Mouse (Mus musculus): ENCODE results near the gene Lrmda.

The Lrmda gene

DNA sequence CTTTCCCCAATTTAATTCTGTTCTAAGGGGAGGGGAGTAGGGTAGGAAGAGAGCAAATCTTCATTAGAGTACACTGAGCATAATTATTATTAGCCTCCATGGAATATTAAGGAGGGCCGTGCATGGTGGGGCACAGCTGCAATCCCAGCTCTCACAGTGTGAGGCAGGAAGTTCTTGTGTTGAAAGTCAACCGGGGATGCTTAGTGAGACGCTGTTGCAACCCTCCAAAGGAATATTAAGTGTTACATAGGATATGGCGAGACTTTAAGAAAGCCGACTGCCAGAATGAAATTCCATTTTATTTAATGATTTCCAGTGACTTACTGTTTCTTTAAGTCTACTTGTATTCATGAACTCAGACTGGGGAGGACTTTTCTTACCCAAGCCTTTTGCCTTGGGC is 23.9 kb downstream of the Lrmda start:
- no peak for DNase-seq (ENCODE audit: low spot score in 2 of 2)

DNA sequence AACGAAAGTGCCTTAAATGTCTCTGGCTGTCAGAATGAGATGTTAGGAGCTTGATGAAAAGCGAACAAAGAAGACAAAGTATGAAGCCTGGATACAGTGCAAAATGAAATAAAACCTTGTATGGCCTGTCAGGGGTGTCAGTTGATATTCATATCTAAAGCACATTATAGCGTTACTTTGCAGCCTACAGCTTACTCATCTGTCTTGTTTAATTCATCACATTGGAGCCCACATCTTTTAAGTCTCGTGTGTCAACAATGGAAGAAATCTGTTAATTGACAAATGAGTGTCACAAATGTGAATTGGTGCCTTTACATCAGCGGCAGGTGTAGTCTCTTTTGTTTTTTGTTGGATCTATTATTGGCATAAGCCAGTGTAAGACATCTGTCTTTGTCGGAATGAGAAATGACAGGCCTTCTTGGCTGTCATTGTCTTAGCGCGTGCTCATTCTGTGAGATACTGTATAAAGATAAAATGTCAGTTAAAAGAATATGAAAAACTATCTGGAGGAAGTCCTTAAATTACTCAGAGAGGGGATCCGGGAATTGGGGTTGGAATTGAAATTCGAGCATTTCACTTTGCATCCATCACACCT is 26.8 kb downstream of the Lrmda start:
- no peak for DNase-seq (ENCODE audit: low spot score in 2 of 2)

- DNase-seq (ENCODE audit: low spot score in 2 of 2), result no peak
Observed at GRCm38 (mm10) chr14:22048068-22048899, 28.8 kb downstream of the Lrmda start.

- no peak for DNase-seq (ENCODE audit: low spot score in 2 of 2)
Observed at GRCm38 (mm10) chr14:22048900-22049199, 29.3 kb downstream of the Lrmda start.

DNA sequence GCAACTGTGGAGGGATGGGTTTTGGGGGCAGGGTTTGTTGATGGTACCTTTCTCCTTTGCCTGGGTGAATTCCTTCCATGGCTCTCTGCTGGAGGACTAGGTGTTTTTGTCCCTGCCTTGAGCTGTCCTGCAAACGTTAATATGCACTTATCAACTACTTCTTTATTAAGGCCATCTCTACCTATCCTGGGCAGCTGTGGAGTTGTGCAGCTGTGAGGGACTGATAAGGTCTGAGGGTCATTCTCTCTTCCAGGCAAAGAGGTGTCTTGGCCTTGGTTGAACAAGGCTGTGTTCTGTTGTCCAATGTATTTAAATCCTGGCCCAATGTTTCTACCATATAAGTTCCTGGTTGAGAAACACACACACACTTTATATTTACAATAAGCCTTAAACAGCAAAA is 29.8 kb downstream of the Lrmda start:
- DNase-seq (ENCODE audit: low spot score in 2 of 2), result no peak

- no peak for DNase-seq (ENCODE audit: low spot score in 2 of 2)
Observed at GRCm38 (mm10) chr14:22051941-22052664, 32.6 kb downstream of the Lrmda start.

GRCm38 (mm10) chr14:22055630-22056029 is 36.1 kb downstream of the Lrmda start:
- DNase-seq (ENCODE audit: low spot score in 2 of 2), result no peak

DNA sequence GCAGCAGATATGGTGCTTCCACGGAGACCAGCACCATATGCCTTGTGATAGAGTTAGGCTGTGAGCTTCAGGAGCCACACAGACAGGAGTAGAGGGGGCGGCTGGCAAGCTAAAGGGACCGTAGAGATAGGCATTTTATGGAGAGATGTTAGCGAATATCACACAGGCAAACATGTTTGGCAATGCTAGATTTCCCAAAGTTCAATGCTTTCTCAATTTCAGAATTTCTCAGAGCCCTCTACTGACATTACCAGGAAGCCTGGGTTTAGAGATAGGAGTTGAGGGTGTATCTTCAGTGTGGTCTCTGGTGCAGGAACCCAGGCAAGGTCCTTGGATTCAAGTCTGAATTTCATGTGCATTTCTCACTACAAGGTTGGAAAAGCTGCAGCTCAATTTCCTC is 36.7 kb downstream of the Lrmda start:
- DNase-seq (ENCODE audit: low spot score in 2 of 2), result no peak

DNA sequence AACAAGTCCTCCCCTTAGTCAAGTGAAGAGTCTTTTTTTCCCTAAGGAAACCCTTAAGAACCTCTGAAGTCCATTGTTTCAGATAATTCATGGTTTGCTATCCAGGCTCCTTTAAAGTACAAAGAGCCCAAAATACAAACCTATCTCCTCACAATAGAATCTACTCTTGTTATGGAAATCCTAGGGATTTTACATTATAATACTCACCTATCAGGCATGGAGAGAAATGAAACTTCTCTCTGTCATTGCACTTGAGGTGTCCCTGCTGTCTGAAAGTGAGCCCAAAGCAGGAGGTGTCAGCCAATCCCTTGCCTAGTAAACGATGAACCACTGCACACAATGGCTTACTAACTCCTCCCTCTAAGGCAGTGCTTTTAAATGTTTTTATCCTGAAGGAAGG is 39.2 kb downstream of the Lrmda start:
- no peak for DNase-seq (ENCODE audit: low spot score in 2 of 2)

GRCm38 (mm10) chr14:22059348-22059861 is 39.9 kb downstream of the Lrmda start:
- DNase-seq (ENCODE audit: low spot score in 2 of 2), result no peak

DNA sequence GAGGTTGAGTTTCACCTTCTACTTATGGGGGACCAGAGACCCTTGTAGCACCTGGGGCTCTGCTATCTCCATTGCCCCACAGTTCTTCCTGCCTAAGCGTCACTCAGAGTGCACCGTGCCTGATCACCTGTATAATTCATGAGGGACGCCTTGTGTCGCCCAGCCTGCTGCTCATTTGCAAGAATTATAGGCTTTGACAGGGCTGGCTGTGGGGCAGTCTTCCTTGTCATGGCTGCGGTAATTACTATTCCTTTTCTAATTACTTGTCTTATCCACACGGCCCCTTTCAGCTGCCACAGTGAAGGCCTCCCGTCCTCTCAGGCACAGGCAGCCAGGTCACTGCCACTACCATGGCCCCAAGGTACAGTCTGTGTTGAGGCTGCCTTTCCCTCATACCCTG is 41.3 kb downstream of the Lrmda start:
- DNase-seq (ENCODE audit: low spot score in 2 of 2), result no peak

DNA sequence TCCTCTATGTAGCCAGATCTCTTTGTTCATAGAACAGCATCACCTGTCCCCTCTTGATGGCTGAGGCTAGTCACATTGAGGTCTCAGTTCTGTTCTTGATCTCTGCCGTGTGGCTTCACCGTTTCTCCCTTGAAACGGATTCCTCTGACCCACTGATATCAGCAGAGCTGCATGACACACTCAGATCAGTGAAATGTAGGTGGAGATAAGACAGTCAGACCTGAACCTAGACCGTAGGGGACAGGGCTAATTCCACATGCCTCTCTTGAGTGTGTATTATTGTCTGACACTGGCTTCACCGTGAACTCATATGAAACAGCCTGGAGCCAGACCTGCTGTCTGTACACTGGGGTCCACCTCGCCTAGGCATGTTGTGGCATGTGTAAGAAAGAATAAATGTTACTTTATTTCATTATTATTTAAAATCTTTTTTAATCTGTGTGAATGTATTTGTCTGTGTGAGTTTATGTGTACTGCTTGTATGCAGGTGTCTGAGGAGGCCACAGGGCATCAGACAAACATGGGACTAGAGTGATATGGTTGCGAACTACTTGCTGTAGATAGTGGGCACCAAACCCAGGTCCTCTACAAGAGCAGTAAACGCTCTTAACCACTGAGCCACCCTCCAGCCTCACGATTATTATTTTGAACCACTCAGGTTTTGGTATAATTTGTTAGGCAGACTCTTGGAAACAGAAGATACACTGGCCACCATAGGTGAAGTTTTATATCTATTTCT is 42.8 kb downstream of the Lrmda start:
- DNase-seq (ENCODE audit: low spot score in 2 of 2), result no peak

- DNase-seq (ENCODE audit: low spot score in 2 of 2), result no peak
Observed at GRCm38 (mm10) chr14:22069169-22069568, 49.7 kb downstream of the Lrmda start.

GRCm38 (mm10) chr14:22073385-22073784 is 53.9 kb downstream of the Lrmda start:
- no peak for DNase-seq (ENCODE audit: low spot score in 2 of 2)

DNA sequence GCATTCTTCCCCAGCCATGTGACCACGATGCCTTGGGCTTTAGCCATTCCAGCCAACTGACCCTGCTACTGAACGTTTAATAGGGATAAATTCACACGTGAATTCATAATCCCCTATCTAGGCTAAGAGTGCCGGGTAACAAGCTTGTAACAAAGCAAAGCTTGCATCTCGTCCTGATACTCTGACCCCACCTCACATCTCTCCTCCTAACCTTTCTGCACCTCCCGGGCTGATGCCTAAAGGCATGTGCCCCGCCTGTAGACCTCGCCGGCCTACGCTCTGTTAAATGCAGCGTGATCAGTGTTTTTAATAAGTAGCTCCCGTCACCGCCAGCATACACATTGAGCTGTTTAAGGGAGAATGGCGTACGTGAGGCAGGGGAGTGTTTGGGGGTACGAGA is 54.7 kb downstream of the Lrmda start:
- no peak for DNase-seq (ENCODE audit: low spot score in 2 of 2)

DNA sequence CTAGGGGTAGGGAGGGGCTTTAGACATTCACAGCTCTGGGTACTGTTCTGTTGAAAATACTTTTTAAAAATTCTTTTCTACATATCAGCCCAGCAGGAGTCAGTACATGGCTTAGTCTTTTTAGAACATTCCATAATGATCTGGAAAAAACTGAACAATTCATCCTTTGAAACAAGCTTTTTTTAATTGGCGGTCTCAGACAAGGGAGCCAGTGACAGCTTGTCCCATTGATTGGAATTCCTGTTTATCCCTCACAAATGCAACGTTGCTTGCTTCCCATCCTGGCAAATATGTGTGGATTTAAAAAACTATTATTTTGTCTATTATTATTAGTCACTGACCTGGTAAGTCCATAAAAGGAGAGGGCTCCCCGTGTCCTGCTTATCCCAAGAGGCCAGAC is 64.4 kb downstream of the Lrmda start:
- DNase-seq (ENCODE audit: low spot score in 2 of 2), result no peak

DNA sequence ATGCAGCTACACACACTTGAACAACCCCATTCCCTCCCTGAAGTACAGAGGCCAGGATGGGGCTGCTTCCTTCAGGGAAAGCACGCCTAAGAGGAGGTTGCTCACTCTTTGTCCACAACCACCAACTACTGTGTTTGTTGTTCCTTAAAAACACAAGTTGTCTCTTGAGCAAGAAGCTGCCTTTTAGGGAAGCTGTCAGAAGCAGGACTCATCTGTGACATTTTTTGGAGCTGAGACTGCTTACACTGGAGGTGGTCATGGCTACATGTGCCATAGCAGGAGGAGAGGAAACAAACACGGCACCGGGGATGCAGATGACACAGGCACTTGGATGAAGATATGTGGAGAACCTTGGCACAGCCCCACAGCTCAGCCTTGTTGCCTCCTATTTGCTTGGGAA is 65.9 kb downstream of the Lrmda start:
- DNase-seq (ENCODE audit: low spot score in 2 of 2), result no peak

- no peak for DNase-seq (ENCODE audit: low spot score in 2 of 2)
Observed at GRCm38 (mm10) chr14:22088604-22089003, 69.1 kb downstream of the Lrmda start.

DNA sequence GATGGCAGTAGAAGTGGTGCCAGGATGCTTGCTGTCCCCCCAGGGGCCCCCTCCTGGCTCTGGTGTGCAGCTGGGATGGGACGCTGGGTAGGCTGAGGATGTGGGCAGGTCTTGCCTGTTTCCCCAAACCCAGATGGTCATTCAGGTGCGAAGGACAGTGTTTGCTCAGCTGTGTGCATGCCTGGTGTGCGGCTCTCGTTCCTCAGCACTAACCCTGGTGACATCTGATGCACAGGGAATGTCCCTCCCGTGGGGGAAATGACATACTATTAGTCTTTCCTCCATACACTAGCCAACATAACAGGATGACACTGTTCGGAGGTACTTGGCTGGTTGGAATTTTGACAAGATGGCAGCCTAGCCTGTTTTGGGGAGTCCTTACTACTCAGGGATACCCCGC is 69.8 kb downstream of the Lrmda start:
- DNase-seq (ENCODE audit: low spot score in 2 of 2), result no peak

GRCm38 (mm10) chr14:22089866-22090470 is 70.5 kb downstream of the Lrmda start:
- DNase-seq (ENCODE audit: low spot score in 2 of 2), result no peak

- no peak for DNase-seq (ENCODE audit: low spot score in 2 of 2)
Observed at GRCm38 (mm10) chr14:22090778-22091211, 71.3 kb downstream of the Lrmda start.

DNA sequence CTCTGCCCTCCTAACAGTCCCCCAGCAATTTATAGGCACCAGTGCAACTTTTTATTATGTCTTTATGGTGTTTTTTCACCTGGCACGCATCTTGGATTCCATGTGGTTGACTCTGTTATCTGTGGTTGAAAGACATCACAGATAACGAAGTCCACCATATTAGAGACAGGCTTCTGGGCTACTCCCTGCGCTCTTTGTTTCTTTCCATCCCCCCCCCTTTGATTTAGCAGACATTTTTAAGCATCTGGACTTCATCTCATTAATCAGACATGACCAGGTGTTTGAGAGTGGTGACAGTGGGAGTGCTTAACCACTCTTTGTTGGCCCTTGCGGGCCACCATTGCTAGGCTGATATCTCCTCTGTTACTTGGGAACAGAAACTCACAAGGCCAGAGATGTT is 71.8 kb downstream of the Lrmda start:
- DNase-seq (ENCODE audit: low spot score in 2 of 2), result no peak

All from frontal cortex, postnatal 10 days (tissue).